Mouse (Mus musculus): ENCODE results near the gene Rad23a.

GRCm38 (mm10) chr8:84790537-84790936 is 49.9 kb downstream of the Rad23a start:
- TF ChIP-seq CTCF (IDR thresholded peaks at IDR 0.05; ENCODE audit: extremely low read depth, insufficient read length, insufficient replicate concordance, low read depth, low read length) (no peak), POLR2A (IDR thresholded peaks at IDR 0.05; ENCODE audit: low read depth, low read length) (no peak)
